Mouse (Mus musculus): ENCODE measurements around the gene Bmt2.

- TF ChIP-seq CTCF (IDR thresholded peaks at IDR 0.05) (no peak), EP300 (IDR thresholded peaks at IDR 0.05) (no peak)
These were observed 41.2 kb downstream of the Bmt2 start for GRCm38 (mm10) chr6:13636582-13636989.

Measured in lung, postnatal 0 days (tissue).